Mouse (Mus musculus) limb, embryonic 12.5 days (tissue): ENCODE data around the gene Mink1. TPM values are rescaled to one million over a fixed set of nuclear protein-coding genes. Genes with fewer than 3 reads are reported as not detected.
"Not testable (repeated sequence)": the region's sequence is repeated elsewhere in the genome, so short reads cannot be mapped to it uniquely, and the experiment has no call there.

Experiments used
- ATAC-seq: fragments of 200-750 bp; cut with Nextera tagmentation; 2 replicates; pipeline ENCODE4 v1.8.0; 2017; ENCODE audit warnings: low read depth, moderate TSS enrichment; ENCODE audit not compliant: insufficient number of reproducible peaks, insufficient read depth, low FRiP score, low TSS enrichment
- H3K27ac ChIP-seq: fragments of 300-500 bp; sonication (generic); 2 replicates; pipeline ENCODE4 v1.5.1; 2016; ENCODE audit warnings: mild to moderate bottlenecking, moderate library complexity
- H3K27me3 ChIP-seq: fragments of 300-500 bp; sonication (generic); 2 replicates; pipeline ENCODE4 v1.6.1; 2016; ENCODE audit warnings: mild to moderate bottlenecking, moderate library complexity
- H3K36me3 ChIP-seq: fragments of 300-500 bp; sonication (generic); 2 replicates; pipeline ENCODE4 v1.6.1; 2016; ENCODE audit warnings: mild to moderate bottlenecking, moderate library complexity
- H3K4me1 ChIP-seq: fragments of 300-500 bp; sonication (generic); replicated peaks from 2 replicates; pipeline ENCODE4 v1.6.1; 2016
- H3K4me2 ChIP-seq: fragments of 300-500 bp; sonication (generic); 2 replicates; pipeline ENCODE4 v1.6.1; 2016; ENCODE audit warnings: mild to moderate bottlenecking, moderate library complexity
- H3K4me3 ChIP-seq: fragments of 300-500 bp; sonication (generic); replicated peaks from 2 replicates; pipeline ENCODE4 v1.5.1; 2016; ENCODE audit warnings: mild to moderate bottlenecking
- H3K9ac ChIP-seq: fragments of 300-500 bp; sonication (generic); replicated peaks from 2 replicates; pipeline ENCODE4 v1.6.1; 2016; ENCODE audit warnings: mild to moderate bottlenecking, moderate library complexity
- H3K9me3 ChIP-seq: fragments of 300-500 bp; sonication (generic); 2 replicates; pipeline ENCODE4 v1.6.1; 2016; ENCODE audit warnings: mild to moderate bottlenecking, moderate library complexity
- WGBS: fragments of 180-500 bp; shearing (Covaris S2); methylation state at CpG from one replicate; pipeline ENCODE4 v1.1.7; 2016; 5-methylcytosine and 5-hydroxymethylcytosine counted together
- polyA plus RNA-seq: library from polyadenylated mRNA; unstranded; fragments of >200 nt; fragmentation: Nextera tagmentation; extraction: Ambion mirVana; gene quantifications from 2 replicates; pipeline ENCODE4 v1.2.1, GENCODE M21; 2016

Gene Mink1
- polyA plus RNA-seq, 1 experiment from 2014 or later = 17.6 TPM

DNA sequence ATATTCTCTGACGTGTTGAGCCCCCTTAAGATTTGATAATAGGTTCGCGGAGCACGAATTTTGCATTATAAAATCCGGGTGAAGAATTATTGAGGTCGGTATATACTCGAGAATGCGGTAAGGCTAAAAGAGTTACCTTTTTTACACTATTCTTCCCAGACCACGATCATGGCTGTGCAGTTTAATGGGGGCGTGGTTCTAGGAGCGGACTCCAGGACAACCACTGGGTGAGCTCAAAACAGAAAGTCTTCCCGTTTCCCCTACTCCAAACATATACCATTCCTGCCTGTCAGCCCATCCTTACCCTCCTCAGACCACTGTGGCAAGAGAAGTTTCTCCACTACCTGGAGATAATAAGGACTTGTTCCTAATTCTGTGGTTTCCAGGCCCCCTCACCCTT is 37.0 kb upstream of the Mink1 start:
- Histone ChIP-seq H3K27me3 (no peaks in the 10 kb centered on the region), H3K4me3 (peak overlapping the region; percentile 71), H3K4me1 (peaks cover 8% of the 10 kb centered on the region), H3K4me2 (peak overlapping the region; percentile 76), H3K9ac (peak overlapping the region; percentile 72), H3K9me3 (no peaks in the 10 kb centered on the region), H3K36me3 (peaks cover 32% of the 10 kb centered on the region), H3K27ac (peak overlapping the region; percentile 41; the same call in 1 of the 2 replicates)
- 2% methylated on average over 12 of the region's 12 CpGs for WGBS
- 0 out of 2 replicates have a peak, but pooled peaks have one; percentile 15 for ATAC-seq

DNA sequence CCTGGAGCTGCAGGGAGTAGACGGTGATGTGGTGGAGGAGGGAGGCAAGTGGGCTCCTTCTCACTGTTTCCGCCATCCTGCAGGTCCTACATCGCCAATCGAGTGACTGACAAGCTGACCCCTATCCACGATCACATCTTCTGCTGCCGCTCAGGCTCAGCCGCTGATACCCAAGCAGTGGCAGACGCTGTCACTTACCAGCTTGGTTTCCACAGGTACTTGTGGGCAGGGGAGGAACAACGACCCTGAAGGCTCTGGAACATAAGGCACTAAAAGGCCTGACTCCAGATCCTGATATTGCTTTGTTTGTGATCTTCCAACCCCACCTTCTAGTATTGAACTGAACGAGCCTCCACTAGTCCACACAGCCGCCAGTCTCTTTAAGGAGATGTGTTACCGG is 36.5 kb upstream of the Mink1 start:
- Histone ChIP-seq H3K9ac (peak overlapping the region; percentile 72), H3K9me3 (no peaks in the 10 kb centered on the region), H3K4me2 (peak overlapping the region; percentile 76), H3K4me1 (peaks cover 8% of the 10 kb centered on the region), H3K27ac (no peak overlapping the region), H3K4me3 (peak overlapping the region; percentile 71), H3K27me3 (no peaks in the 10 kb centered on the region), H3K36me3 (peaks cover 32% of the 10 kb centered on the region)
- no peak for ATAC-seq
- 90% methylated on average over 12 of the region's 12 CpGs for WGBS

DNA sequence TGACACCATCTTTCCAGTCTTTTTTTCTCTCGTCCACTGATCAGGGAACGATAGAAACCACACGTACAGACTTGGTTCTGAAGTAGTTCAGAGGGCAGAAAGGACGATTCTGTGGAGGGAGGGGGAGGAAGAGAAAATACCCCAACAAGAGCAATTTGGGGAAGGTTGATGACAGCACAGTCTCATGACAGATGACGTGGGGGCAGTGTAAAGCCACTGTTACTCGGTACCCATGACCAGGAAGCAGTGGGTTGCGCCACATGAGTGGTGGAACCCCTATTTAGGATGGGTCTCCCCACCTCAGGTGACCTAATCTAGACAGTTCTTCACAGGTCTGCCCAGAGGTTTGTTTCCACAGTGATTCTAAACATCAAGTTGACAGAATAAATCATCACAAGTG is 34.1 kb upstream of the Mink1 start:
- Histone ChIP-seq H3K4me3 (no peak overlapping the region), H3K4me2 (no peak overlapping the region), H3K36me3 (peaks cover 32% of the 10 kb centered on the region), H3K4me1 (peaks cover 8% of the 10 kb centered on the region), H3K9me3 (no peaks in the 10 kb centered on the region), H3K27ac (no peak overlapping the region), H3K9ac (no peak overlapping the region), H3K27me3 (no peaks in the 10 kb centered on the region)
- no peak for ATAC-seq
- WGBS = 91% methylated on average over 7 of the region's 7 CpGs

GRCm38 (mm10) chr11:70531065-70531464 is 31.6 kb upstream of the Mink1 start:
- 77% methylated on average over 2 of the region's 2 CpGs for WGBS
- not testable (repeated sequence) for H3K27me3 ChIP-seq, H3K4me3 ChIP-seq, H3K4me1 ChIP-seq, H3K27ac ChIP-seq, ATAC-seq, H3K4me2 ChIP-seq, H3K9ac ChIP-seq, H3K9me3 ChIP-seq
- H3K36me3 ChIP-seq = peaks cover 31% of the 10 kb centered on the region

DNA sequence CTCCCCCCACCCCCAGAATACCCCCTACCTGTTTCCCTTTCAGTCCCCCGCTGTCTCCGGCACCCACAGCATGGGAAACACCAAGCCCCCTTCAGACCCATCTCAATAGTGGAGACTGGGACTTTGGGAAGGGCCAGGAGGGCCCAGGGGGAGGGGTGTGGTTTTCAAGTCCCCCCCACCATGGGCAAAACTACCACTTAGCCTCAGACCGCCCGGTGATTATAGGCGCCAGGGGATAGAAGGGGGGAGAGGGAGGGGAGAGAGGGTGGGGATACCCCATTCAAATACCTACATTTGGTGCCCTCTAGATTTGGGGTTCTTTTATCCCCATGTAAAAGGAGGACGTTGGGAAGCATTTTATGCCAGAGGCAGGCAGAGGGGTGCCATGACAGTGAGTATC is 29.8 kb upstream of the Mink1 start, which contains the start of gene Gm40193:
Gene Gm40193 (minus strand): TSS at position 101 of the 400 bp plus-strand sequence.
- H3K4me2 ChIP-seq = no peak within 1 kb of the TSS
- H3K27ac ChIP-seq = no peak within 1 kb of the TSS
- no peaks in the 10 kb centered on the region for H3K27me3 ChIP-seq
- H3K9ac ChIP-seq = no peak within 1 kb of the TSS
- 70% methylated on average over 6 of the region's 6 CpGs for WGBS
- ATAC-seq = no peak
- H3K9me3 ChIP-seq = no peaks in the 10 kb centered on the region
- no peaks in the 10 kb centered on the region for H3K4me1 ChIP-seq
- no peak within 1 kb of the TSS for H3K4me3 ChIP-seq
- H3K36me3 ChIP-seq = peaks cover 13% of the 10 kb centered on the region

DNA sequence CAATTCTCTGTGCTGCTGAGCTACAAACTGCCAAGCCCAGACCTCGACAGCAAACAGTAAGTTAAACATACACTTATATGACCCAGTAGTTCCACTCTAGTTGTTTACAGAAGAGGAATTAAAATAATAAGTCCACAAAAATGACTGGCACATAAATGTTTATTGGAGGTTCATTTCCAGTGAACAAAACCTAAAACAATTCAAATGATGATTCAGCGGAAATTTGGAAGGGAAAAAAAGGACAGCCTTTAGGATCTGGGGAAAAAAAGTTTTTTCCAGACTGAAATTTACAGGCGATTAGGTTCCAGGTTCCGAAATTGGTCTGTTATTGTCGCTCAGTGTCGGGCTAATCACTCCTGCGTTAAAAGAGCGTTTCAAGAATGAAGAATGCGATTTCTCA is 23.3 kb upstream of the Mink1 start:
- H3K9me3 ChIP-seq = no peaks in the 10 kb centered on the region
- peaks cover 54% of the 10 kb centered on the region for H3K27me3 ChIP-seq
- no peak overlapping the region for H3K27ac ChIP-seq
- peak overlapping the region; percentile 92 for H3K4me2 ChIP-seq
- 16% methylated on average over 9 of the region's 9 CpGs for WGBS
- H3K4me3 ChIP-seq = peak overlapping the region; percentile 61
- H3K4me1 ChIP-seq = no peaks in the 10 kb centered on the region
- ATAC-seq = no peak
- H3K36me3 ChIP-seq = no peaks in the 10 kb centered on the region
- H3K9ac ChIP-seq = peak overlapping the region; percentile 72; the same call in 1 of the 2 replicates

DNA sequence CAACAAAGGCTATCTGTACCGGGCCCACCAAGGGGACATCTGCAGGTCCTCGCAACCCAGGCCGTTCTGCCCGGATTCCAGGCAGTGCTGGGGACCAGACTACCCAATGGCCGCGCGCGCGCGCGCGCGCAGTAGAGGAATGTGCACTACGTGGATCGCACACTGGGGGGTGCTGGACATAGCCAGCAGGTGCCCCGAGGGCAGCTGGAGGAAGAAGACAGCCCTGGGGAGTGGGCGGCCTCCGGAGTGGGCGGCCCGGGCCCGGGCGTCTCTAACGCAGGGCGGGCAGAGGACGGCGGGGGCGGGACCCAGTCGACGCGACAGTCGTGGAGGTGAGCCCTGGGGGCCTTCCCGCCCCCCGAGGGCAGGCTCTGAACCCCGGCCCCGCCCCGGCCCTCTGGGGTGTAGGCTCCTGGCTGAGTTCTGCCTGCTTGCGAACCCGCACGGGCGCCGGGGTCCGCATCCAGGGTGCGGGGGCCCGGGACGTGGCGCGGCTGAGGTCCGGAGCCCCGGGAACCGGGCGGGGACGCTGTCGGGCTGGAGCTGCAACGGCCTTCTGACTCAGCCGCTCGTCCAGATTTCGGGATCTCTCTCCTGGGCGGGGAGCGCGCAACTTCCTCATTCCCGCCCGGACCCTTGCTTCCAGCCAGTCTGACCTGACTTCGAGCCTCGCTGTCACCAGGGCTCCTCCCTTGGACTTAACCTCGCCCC is 22.6 kb upstream of the Mink1 start, which contains the start of gene Pld2:
Gene Pld2 (plus strand): TSS at position 188 of the 711 bp plus-strand sequence.
- peak within 1 kb of the TSS; percentile 61 for H3K4me3 ChIP-seq
- H3K9ac ChIP-seq = peak within 1 kb of the TSS; percentile 72
- no peak within 1 kb of the TSS for H3K27ac ChIP-seq

GRCm38 (mm10) chr11:70540928-70541327 is 21.8 kb upstream of the Mink1 start:
- no peak overlapping the region for H3K9ac ChIP-seq
- no peak for ATAC-seq
- no peaks in the 10 kb centered on the region for H3K36me3 ChIP-seq
- H3K4me2 ChIP-seq = peak overlapping the region; percentile 92
- no peaks in the 10 kb centered on the region for H3K4me1 ChIP-seq
- H3K9me3 ChIP-seq = no peaks in the 10 kb centered on the region
- H3K27me3 ChIP-seq = peaks cover 54% of the 10 kb centered on the region
- 87% methylated on average over 7 of the region's 7 CpGs for WGBS
- no peak overlapping the region for H3K27ac ChIP-seq
- peak overlapping the region; percentile 61; the same call in 1 of the 2 replicates for H3K4me3 ChIP-seq

More for the DNA sequence above, 22.6 kb upstream of the Mink1 start, which contains the start of gene Pld2:
- Histone ChIP-seq H3K36me3 (no peaks in the 10 kb centered on the region), H3K9me3 (no peaks in the 10 kb centered on the region), H3K4me2 (peak within 1 kb of the TSS; percentile 92), H3K27me3 (peaks cover 54% of the 10 kb centered on the region), H3K4me1 (no peaks in the 10 kb centered on the region)
- WGBS = under 1% methylated on average over 58 of the region's 65 CpGs
- ATAC-seq = peak; percentile 88

DNA sequence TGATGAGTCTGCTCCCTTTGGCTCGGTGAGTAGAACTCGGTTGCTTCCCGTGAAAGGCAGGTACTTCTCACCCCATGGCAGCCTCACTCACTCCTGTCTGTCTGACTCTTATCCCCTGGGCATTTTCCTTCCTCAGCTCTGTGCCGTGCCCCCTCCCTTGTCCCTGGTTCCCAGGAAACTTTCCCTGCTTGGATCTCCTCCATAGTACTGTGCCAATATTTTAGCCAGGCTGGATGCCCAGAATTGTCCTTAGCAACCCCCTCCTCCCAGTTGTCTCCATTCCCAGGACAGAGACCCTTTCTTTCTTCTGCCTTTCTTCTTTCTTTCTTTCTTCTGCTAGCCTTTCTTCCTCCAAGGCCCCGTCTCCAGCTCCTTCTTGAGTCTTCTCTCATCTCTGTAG is 21.3 kb upstream of the Mink1 start:
- Histone ChIP-seq H3K27me3 (peaks cover 54% of the 10 kb centered on the region), H3K27ac (no peak overlapping the region), H3K4me1 (no peaks in the 10 kb centered on the region), H3K9ac (no peak overlapping the region), H3K9me3 (no peaks in the 10 kb centered on the region), H3K4me3 (no peak overlapping the region), H3K36me3 (no peaks in the 10 kb centered on the region), H3K4me2 (no peak overlapping the region)
- 64% methylated on average over 5 of the region's 5 CpGs for WGBS
- no peak for ATAC-seq

- Histone ChIP-seq H3K9ac (no peak overlapping the region), H3K27ac (no peak overlapping the region), H3K9me3 (no peaks in the 10 kb centered on the region), H3K27me3 (peaks cover 45% of the 10 kb centered on the region), H3K4me2 (no peak overlapping the region), H3K4me3 (no peak overlapping the region), H3K4me1 (no peaks in the 10 kb centered on the region), H3K36me3 (no peaks in the 10 kb centered on the region)
- no peak for ATAC-seq
- 64% methylated on average over 7 of the region's 7 CpGs for WGBS
These were observed 18.2 kb upstream of the Mink1 start for GRCm38 (mm10) chr11:70544496-70544895.

DNA sequence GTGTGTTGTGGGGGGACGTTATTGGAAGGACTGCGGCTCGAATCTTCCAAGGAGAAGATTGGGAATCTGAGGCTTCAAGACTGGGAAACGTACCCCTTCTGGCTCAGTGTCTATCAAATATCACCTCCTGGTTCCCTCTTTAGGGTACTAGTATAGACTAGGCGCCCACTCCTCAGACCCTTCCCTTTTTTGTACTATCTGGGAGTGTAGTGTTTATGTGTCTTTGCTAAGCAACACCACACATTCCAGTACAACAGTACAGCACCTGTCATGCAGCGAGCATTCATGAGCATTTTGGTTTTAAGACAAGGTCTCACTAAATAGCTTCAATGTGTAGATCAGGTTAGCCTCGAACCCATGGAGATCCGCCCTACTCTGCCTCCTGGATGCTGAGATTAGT is 11.2 kb upstream of the Mink1 start:
- Histone ChIP-seq H3K9me3 (no peaks in the 10 kb centered on the region), H3K36me3 (no peaks in the 10 kb centered on the region), H3K27ac (no peak overlapping the region), H3K4me2 (no peak overlapping the region), H3K9ac (no peak overlapping the region), H3K27me3 (peaks cover 11% of the 10 kb centered on the region), H3K4me1 (peaks cover 6% of the 10 kb centered on the region; the same call in 1 of the 2 replicates), H3K4me3 (no peak overlapping the region)
- ATAC-seq = no peak
- 86% methylated on average over 8 of the region's 8 CpGs for WGBS
